Mouse (Mus musculus): ENCODE measurements at regions not wholly inside any gene's neighbourhood (a gene's known extent, or its start where the extent isn't known, plus 50 kb on each side); places are given as distances from the start of the nearest gene placed in this dataset.

GRCm38 (mm10) chr6:11796361-11796760 lies 110.9 kb downstream of the Ndufa4 start:
- Histone ChIP-seq H3K27ac (ENCODE audit: low read depth, low read length) (no peak overlapping the region), H3K9me3 (ENCODE audit: control insufficient read depth, low read length) (no peaks in the 10 kb centered on the region), H3K4me3 (ENCODE audit: low read length) (no peak overlapping the region)

GRCm38 (mm10) chr6:11793366-11793765 lies 113.9 kb downstream of the Ndufa4 start:
- WGBS: 21% methylated on average over 8 of the region's 8 CpGs
- ATAC-seq (ENCODE audit: low FRiP score, low TSS enrichment): peak; percentile 84

More at GRCm38 (mm10) chr6:11796361-11796760, 110.9 kb downstream of the Ndufa4 start:
- Histone ChIP-seq H3K9ac (ENCODE audit: low read depth, low read length) (no peak overlapping the region), H3K36me3 (ENCODE audit: control insufficient read depth, insufficient read depth, low read length) (no peaks in the 10 kb centered on the region), H3K4me2 (replicated peaks; ENCODE audit: low read depth, low read length) (no peak overlapping the region), H3K4me1 (ENCODE audit: control insufficient read depth, insufficient read depth, low read length) (no peaks in the 10 kb centered on the region), H3K27me3 (ENCODE audit: control insufficient read depth, insufficient read depth, low read length) (no peaks in the 10 kb centered on the region)
- ATAC-seq (ENCODE audit: low FRiP score, low TSS enrichment): no peak
- 71% methylated on average over 3 of the region's 3 CpGs for WGBS

GRCm38 (mm10) chr6:11792186-11792585 lies 115.1 kb downstream of the Ndufa4 start:
- H3K4me2 ChIP-seq (replicated peaks; ENCODE audit: low read depth, low read length): no peak overlapping the region
- H3K27me3 ChIP-seq (ENCODE audit: control insufficient read depth, insufficient read depth, low read length): no peaks in the 10 kb centered on the region
- no peak overlapping the region for H3K4me3 ChIP-seq (ENCODE audit: low read length)
- no peak for ATAC-seq (ENCODE audit: low FRiP score, low TSS enrichment)
- H3K9me3 ChIP-seq (ENCODE audit: control insufficient read depth, low read length): no peaks in the 10 kb centered on the region
- no peak overlapping the region for H3K27ac ChIP-seq (ENCODE audit: low read depth, low read length)
- H3K4me1 ChIP-seq (ENCODE audit: control insufficient read depth, insufficient read depth, low read length): no peaks in the 10 kb centered on the region
- WGBS: 89% methylated on average over 3 of the region's 3 CpGs
- no peak overlapping the region for H3K9ac ChIP-seq (ENCODE audit: low read depth, low read length)
- no peaks in the 10 kb centered on the region for H3K36me3 ChIP-seq (ENCODE audit: control insufficient read depth, insufficient read depth, low read length)

More at GRCm38 (mm10) chr6:11793366-11793765, 113.9 kb downstream of the Ndufa4 start:
- Histone ChIP-seq H3K4me2 (replicated peaks; ENCODE audit: low read depth, low read length) (no peak overlapping the region), H3K27ac (ENCODE audit: low read depth, low read length) (no peak overlapping the region), H3K9me3 (ENCODE audit: control insufficient read depth, low read length) (no peaks in the 10 kb centered on the region), H3K9ac (ENCODE audit: low read depth, low read length) (no peak overlapping the region), H3K4me1 (ENCODE audit: control insufficient read depth, insufficient read depth, low read length) (no peaks in the 10 kb centered on the region), H3K27me3 (ENCODE audit: control insufficient read depth, insufficient read depth, low read length) (no peaks in the 10 kb centered on the region), H3K36me3 (ENCODE audit: control insufficient read depth, insufficient read depth, low read length) (no peaks in the 10 kb centered on the region), H3K4me3 (ENCODE audit: low read length) (no peak overlapping the region)

DNA sequence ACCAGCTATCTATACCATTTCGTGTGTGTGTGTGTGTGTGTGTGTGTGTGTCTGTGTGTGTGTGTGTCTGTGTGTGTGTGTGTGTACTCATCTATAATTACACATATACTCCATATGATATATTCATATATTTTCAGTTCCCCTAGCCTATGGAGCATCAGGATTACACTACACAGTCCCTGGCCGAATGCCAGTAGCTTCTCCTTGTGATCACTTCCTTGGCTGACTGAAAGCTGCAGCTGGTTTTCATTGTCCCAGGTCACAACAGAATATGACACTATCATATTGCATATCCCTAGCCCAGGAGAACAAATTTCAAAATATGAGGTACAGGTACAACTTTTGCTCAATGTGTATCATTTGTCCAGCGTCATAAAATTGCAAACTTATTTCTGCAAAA lies 116.2 kb downstream of the Ndufa4 start:
- Histone ChIP-seq H3K27me3 (ENCODE audit: control insufficient read depth, insufficient read depth, low read length) (no peaks in the 10 kb centered on the region), H3K27ac (ENCODE audit: low read depth, low read length) (no peak overlapping the region), H3K4me3 (ENCODE audit: low read length) (no peak overlapping the region), H3K4me2 (replicated peaks; ENCODE audit: low read depth, low read length) (no peak overlapping the region), H3K36me3 (ENCODE audit: control insufficient read depth, insufficient read depth, low read length) (no peaks in the 10 kb centered on the region), H3K9me3 (ENCODE audit: control insufficient read depth, low read length) (no peaks in the 10 kb centered on the region), H3K4me1 (ENCODE audit: control insufficient read depth, insufficient read depth, low read length) (no peaks in the 10 kb centered on the region), H3K9ac (ENCODE audit: low read depth, low read length) (no peak overlapping the region)
- no peak for ATAC-seq (ENCODE audit: low FRiP score, low TSS enrichment)
- WGBS: 80% methylated on average over 3 of the region's 3 CpGs

DNA sequence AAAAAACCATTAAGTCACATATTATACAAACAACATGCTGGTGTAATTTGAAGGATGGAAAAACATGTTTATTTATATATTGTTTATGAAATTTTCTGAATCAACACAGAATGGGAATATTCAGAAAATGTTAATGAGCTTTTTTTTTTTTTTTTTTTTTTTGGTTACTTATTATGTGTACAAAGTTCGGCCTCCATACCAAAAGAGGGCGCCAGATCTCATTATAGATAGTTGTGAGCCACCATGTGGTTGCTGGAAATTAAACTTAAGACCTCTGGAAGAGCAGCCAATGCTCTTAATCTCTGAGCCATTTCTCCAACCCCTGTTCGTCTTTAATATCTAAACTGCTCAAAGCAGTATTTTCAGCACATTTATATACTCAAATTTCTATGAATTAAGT lies 133.3 kb downstream of the Ndufa4 start:
- no peaks in the 10 kb centered on the region for H3K27me3 ChIP-seq (ENCODE audit: control insufficient read depth, insufficient read depth, low read length)
- 85% methylated on average over 3 of the region's 3 CpGs for WGBS
- H3K9me3 ChIP-seq (ENCODE audit: control insufficient read depth, low read length): no peaks in the 10 kb centered on the region
- ATAC-seq (ENCODE audit: low FRiP score, low TSS enrichment): no peak
- no peaks in the 10 kb centered on the region for H3K4me1 ChIP-seq (ENCODE audit: control insufficient read depth, insufficient read depth, low read length)
- H3K4me3 ChIP-seq (ENCODE audit: low read length): no peak overlapping the region
- H3K27ac ChIP-seq (ENCODE audit: low read depth, low read length): no peak overlapping the region
- H3K36me3 ChIP-seq (ENCODE audit: control insufficient read depth, insufficient read depth, low read length): no peaks in the 10 kb centered on the region
- H3K9ac ChIP-seq (ENCODE audit: low read depth, low read length): no peak overlapping the region
- no peak overlapping the region for H3K4me2 ChIP-seq (replicated peaks; ENCODE audit: low read depth, low read length)

- no peaks in the 10 kb centered on the region for H3K27me3 ChIP-seq (ENCODE audit: control insufficient read depth, insufficient read depth, low read length)
- H3K4me2 ChIP-seq (replicated peaks; ENCODE audit: low read depth, low read length): no peak overlapping the region
- no peak overlapping the region for H3K4me3 ChIP-seq (ENCODE audit: low read length)
- no peaks in the 10 kb centered on the region for H3K36me3 ChIP-seq (ENCODE audit: control insufficient read depth, insufficient read depth, low read length)
- no peak for ATAC-seq (ENCODE audit: low FRiP score, low TSS enrichment)
- H3K9ac ChIP-seq (ENCODE audit: low read depth, low read length): no peak overlapping the region
- no peak overlapping the region for H3K27ac ChIP-seq (ENCODE audit: low read depth, low read length)
- no peaks in the 10 kb centered on the region for H3K9me3 ChIP-seq (ENCODE audit: control insufficient read depth, low read length)
- no peaks in the 10 kb centered on the region for H3K4me1 ChIP-seq (ENCODE audit: control insufficient read depth, insufficient read depth, low read length)
Observed at GRCm38 (mm10) chr6:11762912-11763311, 144.4 kb downstream of the Ndufa4 start.

DNA sequence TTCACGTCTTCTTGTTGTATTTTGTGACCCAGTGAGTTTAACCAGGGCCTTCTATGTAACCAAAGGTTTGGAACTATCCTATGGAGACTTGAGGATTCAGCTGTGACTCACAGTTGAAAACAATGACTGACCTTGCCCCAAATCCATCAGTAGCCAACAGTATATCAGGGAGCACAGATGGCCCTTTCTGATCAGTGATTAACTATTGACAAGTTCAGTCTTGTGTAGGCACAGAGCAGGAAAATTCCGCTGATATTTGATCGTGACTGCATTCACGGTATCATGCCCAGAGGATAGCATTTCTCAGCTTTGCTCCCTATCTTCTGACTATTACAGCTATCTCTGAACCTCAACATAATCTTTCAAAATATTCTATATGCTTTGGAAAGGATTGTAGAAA lies 169.6 kb downstream of the Ndufa4 start:
- H3K27ac ChIP-seq (ENCODE audit: low read depth, low read length): no peak overlapping the region
- H3K4me2 ChIP-seq (replicated peaks; ENCODE audit: low read depth, low read length): no peak overlapping the region
- H3K4me3 ChIP-seq (ENCODE audit: low read length): no peak overlapping the region
- 88% methylated on average over 4 of the region's 4 CpGs for WGBS
- H3K9me3 ChIP-seq (ENCODE audit: control insufficient read depth, low read length): no peaks in the 10 kb centered on the region
- H3K27me3 ChIP-seq (ENCODE audit: control insufficient read depth, insufficient read depth, low read length): no peaks in the 10 kb centered on the region
- no peak for ATAC-seq (ENCODE audit: low FRiP score, low TSS enrichment)
- no peak overlapping the region for H3K9ac ChIP-seq (ENCODE audit: low read depth, low read length)
- H3K36me3 ChIP-seq (ENCODE audit: control insufficient read depth, insufficient read depth, low read length): no peaks in the 10 kb centered on the region
- no peaks in the 10 kb centered on the region for H3K4me1 ChIP-seq (ENCODE audit: control insufficient read depth, insufficient read depth, low read length)

DNA sequence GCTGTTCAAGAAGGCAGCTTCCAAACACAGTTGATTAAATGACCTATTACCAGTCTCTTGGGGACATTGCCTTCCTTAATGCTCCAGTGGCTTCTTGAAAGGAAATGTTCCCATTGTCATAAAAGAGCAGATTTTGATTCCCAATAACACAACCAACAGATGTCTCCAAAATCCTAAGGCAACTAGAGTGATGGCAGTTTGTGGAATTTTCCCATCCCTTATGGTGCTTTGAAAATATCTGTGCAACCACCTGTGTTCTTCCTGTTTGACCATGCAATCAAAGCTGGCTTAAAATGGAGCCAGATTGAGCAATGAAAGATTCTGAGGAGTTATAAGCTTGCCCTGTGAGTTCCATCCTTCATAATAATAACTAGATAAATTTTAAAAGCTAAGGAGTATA lies 176.2 kb downstream of the Ndufa4 start:
- no peaks in the 10 kb centered on the region for H3K9me3 ChIP-seq (ENCODE audit: control insufficient read depth, low read length)
- no peak for ATAC-seq (ENCODE audit: low FRiP score, low TSS enrichment)
- H3K27ac ChIP-seq (ENCODE audit: low read depth, low read length): no peak overlapping the region
- H3K9ac ChIP-seq (ENCODE audit: low read depth, low read length): no peak overlapping the region
- no peak overlapping the region for H3K4me3 ChIP-seq (ENCODE audit: low read length)
- no peaks in the 10 kb centered on the region for H3K4me1 ChIP-seq (ENCODE audit: control insufficient read depth, insufficient read depth, low read length)
- no peaks in the 10 kb centered on the region for H3K36me3 ChIP-seq (ENCODE audit: control insufficient read depth, insufficient read depth, low read length)
- no peaks in the 10 kb centered on the region for H3K27me3 ChIP-seq (ENCODE audit: control insufficient read depth, insufficient read depth, low read length)
- no peak overlapping the region for H3K4me2 ChIP-seq (replicated peaks; ENCODE audit: low read depth, low read length)

DNA sequence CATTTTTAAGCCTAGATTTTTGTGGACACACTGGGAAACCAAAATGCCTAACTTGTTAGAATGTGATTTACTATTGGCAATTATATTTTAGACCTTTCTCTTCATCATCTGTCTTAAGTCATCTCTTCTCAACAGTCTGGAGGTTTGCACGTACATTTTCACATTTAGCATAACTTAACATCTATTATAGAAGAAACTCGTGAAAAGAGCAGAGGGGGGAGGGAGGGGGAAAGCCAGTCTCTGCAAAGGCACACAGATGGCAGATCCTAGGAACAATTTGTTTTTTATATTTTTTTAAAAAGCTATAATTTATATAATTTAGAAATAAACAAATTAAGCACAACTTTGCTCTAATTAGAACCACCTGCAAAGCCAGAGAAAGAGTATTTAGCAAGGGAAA lies 176.6 kb downstream of the Ndufa4 start:
- H3K9ac ChIP-seq (ENCODE audit: low read depth, low read length): no peak overlapping the region
- H3K27ac ChIP-seq (ENCODE audit: low read depth, low read length): no peak overlapping the region
- no peaks in the 10 kb centered on the region for H3K9me3 ChIP-seq (ENCODE audit: control insufficient read depth, low read length)
- WGBS: 75% methylated on average over 2 of the region's 2 CpGs
- ATAC-seq (ENCODE audit: low FRiP score, low TSS enrichment): no peak
- H3K4me1 ChIP-seq (ENCODE audit: control insufficient read depth, insufficient read depth, low read length): no peaks in the 10 kb centered on the region
- no peaks in the 10 kb centered on the region for H3K27me3 ChIP-seq (ENCODE audit: control insufficient read depth, insufficient read depth, low read length)
- no peaks in the 10 kb centered on the region for H3K36me3 ChIP-seq (ENCODE audit: control insufficient read depth, insufficient read depth, low read length)
- H3K4me2 ChIP-seq (replicated peaks; ENCODE audit: low read depth, low read length): no peak overlapping the region
- H3K4me3 ChIP-seq (ENCODE audit: low read length): no peak overlapping the region

GRCm38 (mm10) chr6:11727806-11728205 lies 179.5 kb downstream of the Ndufa4 start:
- no peaks in the 10 kb centered on the region for H3K27me3 ChIP-seq (ENCODE audit: control insufficient read depth, insufficient read depth, low read length)
- H3K4me2 ChIP-seq (replicated peaks; ENCODE audit: low read depth, low read length): no peak overlapping the region
- H3K36me3 ChIP-seq (ENCODE audit: control insufficient read depth, insufficient read depth, low read length): no peaks in the 10 kb centered on the region
- H3K4me3 ChIP-seq (ENCODE audit: low read length): no peak overlapping the region
- whole genome bisulfite sequencing: 88% methylated on average over 1 of the region's 1 CpGs
- no peak for ATAC-seq (ENCODE audit: low FRiP score, low TSS enrichment)
- no peaks in the 10 kb centered on the region for H3K9me3 ChIP-seq (ENCODE audit: control insufficient read depth, low read length)
- no peak overlapping the region for H3K27ac ChIP-seq (ENCODE audit: low read depth, low read length)
- H3K4me1 ChIP-seq (ENCODE audit: control insufficient read depth, insufficient read depth, low read length): no peaks in the 10 kb centered on the region
- no peak overlapping the region for H3K9ac ChIP-seq (ENCODE audit: low read depth, low read length)

Data from kidney, embryonic 14.5 days (tissue).